Comparison of ENCODE assay signal across 8 mouse cellular contexts in the genomic region with DNA sequence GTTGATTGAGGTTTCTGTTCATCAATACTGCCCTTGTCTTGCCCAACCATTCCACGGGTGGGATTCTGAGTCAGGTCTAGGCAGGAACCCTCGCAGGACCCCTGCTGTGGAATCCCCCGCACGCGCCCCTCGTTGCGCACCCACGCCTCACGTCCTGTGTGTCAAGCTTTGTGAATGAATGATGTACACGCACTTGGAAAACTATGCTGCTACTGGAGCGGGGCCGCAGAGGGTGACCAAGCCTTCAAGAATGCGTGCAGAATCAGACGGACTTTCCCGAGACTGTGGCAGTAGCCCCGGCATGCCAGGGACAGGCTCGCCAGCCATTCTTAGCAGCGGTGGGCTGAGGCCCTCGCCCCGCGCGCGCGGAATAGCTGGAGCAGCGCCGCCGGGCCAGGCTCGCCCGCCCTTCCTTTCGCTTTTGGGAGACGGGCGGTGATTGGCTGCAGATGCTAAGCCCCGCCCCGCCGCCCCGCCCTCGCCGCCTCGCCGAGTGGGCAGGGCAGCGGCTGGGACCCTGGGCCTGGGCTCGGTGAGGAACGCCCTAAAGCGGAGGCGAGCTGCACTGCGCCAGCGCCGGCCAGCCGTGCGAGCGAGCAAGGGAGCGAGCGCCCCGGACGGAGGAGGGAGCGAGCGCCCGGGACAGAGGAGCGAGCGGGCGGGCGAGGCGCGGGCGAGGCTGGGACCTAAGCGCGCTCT. TPM values are rescaled to one million over a fixed set of nuclear protein-coding genes. Genes with fewer than 3 reads are reported as not detected.
DNase-seq lines count a peak whose midpoint lies in the region; ATAC-seq and TF ChIP-seq lines count a peak whose summit lies in the region.

No protein-coding gene starts in this region.

- no peaks in the 10 kb centered on the region; the same call in 1 of the 2 replicates for H3K27me3 ChIP-seq in G1E (ENCODE audit: insufficient read depth, low read length)
- H3K27me3 ChIP-seq in forebrain, embryonic 16.5 days (replicated peaks; ENCODE audit: control insufficient read depth, insufficient read depth, low read length), result peaks cover 48% of the 10 kb centered on the region
- peaks cover 76% of the 10 kb centered on the region for H3K27me3 ChIP-seq in neural tube, embryonic 15.5 days (replicated peaks)

- H3K4me1 ChIP-seq in G1E (ENCODE audit: insufficient read depth, low read depth, low read length), result peaks cover 4% of the 10 kb centered on the region; the same call in 1 of the 2 replicates
- peaks cover 16% of the 10 kb centered on the region for H3K4me1 ChIP-seq in forebrain, embryonic 16.5 days (replicated peaks; ENCODE audit: control insufficient read depth, insufficient read depth, low read length)
- H3K4me1 ChIP-seq in lung, adult 2 months (ENCODE audit: control insufficient read depth, insufficient read depth, low read length), result peaks cover 11% of the 10 kb centered on the region
- H3K4me1 ChIP-seq in neural tube, embryonic 15.5 days, result peaks cover 9% of the 10 kb centered on the region; the same call in 1 of the 2 replicates

- H3K4me3 ChIP-seq in G1E (ENCODE audit: low read depth, low read length), result peak overlapping the region; percentile 46; the same call in 1 of the 2 replicates
- peak overlapping the region; percentile 71 for H3K4me3 ChIP-seq in forebrain, embryonic 16.5 days (replicated peaks; ENCODE audit: low read length)
- H3K4me3 ChIP-seq in layer of hippocampus, adult 2 months, result peak overlapping the region; percentile 85
- peak overlapping the region; percentile 93 for H3K4me3 ChIP-seq in lung, adult 2 months (replicated peaks; ENCODE audit: extremely low read depth, low read depth, low read length)
- peak overlapping the region; percentile 74 for H3K4me3 ChIP-seq in neural tube, embryonic 15.5 days (replicated peaks)

- H3K36me3 ChIP-seq in G1E (replicated peaks), result no peaks in the 10 kb centered on the region
- no peaks in the 10 kb centered on the region for H3K36me3 ChIP-seq in forebrain, embryonic 16.5 days (ENCODE audit: control insufficient read depth, insufficient read depth)
- no peaks in the 10 kb centered on the region for H3K36me3 ChIP-seq in neural tube, embryonic 15.5 days

- no peak for ATAC-seq in G1E (ENCODE audit: extremely low read depth, insufficient number of reproducible peaks, low FRiP score, poor library complexity, severe bottlenecking)
- peak; percentile 96 for ATAC-seq in forebrain, embryonic 16.5 days
- ATAC-seq in neural tube, embryonic 15.5 days (ENCODE audit: low FRiP score), result peak; percentile 95

- H3K4me2 ChIP-seq in forebrain, embryonic 16.5 days (ENCODE audit: low read length), result peak overlapping the region; percentile 68
- H3K4me2 ChIP-seq in neural tube, embryonic 15.5 days, result peak overlapping the region; percentile 95

- H3K27ac ChIP-seq in forebrain, embryonic 16.5 days (ENCODE audit: low read length), result no peak overlapping the region
- H3K27ac ChIP-seq in layer of hippocampus, adult 2 months, result peak overlapping the region; percentile 86
- H3K27ac ChIP-seq in neural tube, embryonic 15.5 days (replicated peaks), result peak overlapping the region; percentile 69

- H3K9ac ChIP-seq in forebrain, embryonic 16.5 days (replicated peaks; ENCODE audit: low read depth, low read length), result peak overlapping the region; percentile 64
- H3K9ac ChIP-seq in neural tube, embryonic 15.5 days (replicated peaks), result peak overlapping the region; percentile 58

- TF ChIP-seq CTCF in G1E (IDR thresholded peaks at IDR 0.05; ENCODE audit: low read depth, low read length), result no peak
- TF ChIP-seq CTCF in layer of hippocampus, adult 2 months (conservative IDR thresholded peaks at IDR 0.05), result peak; percentile 30; the same call in 1 of the 2 replicates
- TF ChIP-seq CTCF in lung, adult 2 months (IDR thresholded peaks at IDR 0.05; ENCODE audit: insufficient read depth, low read length), result no peak

- WGBS in forebrain, embryonic 16.5 days, result under 1% methylated on average over 66 of the region's 67 CpGs
- WGBS in lung, adult 2 months, result under 1% methylated on average over 66 of the region's 67 CpGs
- under 1% methylated on average over 62 of the region's 67 CpGs for WGBS in neural tube, embryonic 15.5 days

- peak; percentile 87 for TF ChIP-seq POLR2A in lung, adult 2 months (IDR thresholded peaks at IDR 0.05; ENCODE audit: borderline replicate concordance, extremely low read depth, low read depth, low read length)

- intact Hi-C loops in heart, postnatal 36 days (cut with DNase I), result loop anchor here (1.0 to 2.0 kb wide), 4 partner anchors 19 to 245 kb away; no protein-coding TSS in a partner anchor

- H3K9me3 ChIP-seq in G1E (replicated peaks), result peaks cover 10% of the 10 kb centered on the region
- no peaks in the 10 kb centered on the region for H3K9me3 ChIP-seq in forebrain, embryonic 16.5 days (ENCODE audit: control insufficient read depth, low read length)
- no peaks in the 10 kb centered on the region for H3K9me3 ChIP-seq in neural tube, embryonic 15.5 days (replicated peaks)

- DNase-seq in G1E (ENCODE audit: low spot score), result no peak
- DNase-seq in cerebellum, adult 18-20 months, result peak; percentile 72 to 83
- peak; percentile 98 to 99 for DNase-seq in heart, postnatal 36 days
- peak; percentile 86 to 89 for DNase-seq in layer of hippocampus, adult 2 months (ENCODE audit: low spot score in 2 of 2)
- DNase-seq in lung, adult 2 months, result peak; percentile 98
- peak; percentile 93 for DNase-seq in testis, postnatal 14 days (ENCODE audit: low spot score)

RNA-seq across cellular contexts. Expression of gene Ets1, which starts 59.6 kb away (rescaled TPM):
- total RNA-seq in G1E (2014; fragmentation: Nextera tagmentation) (not detected in 2 replicates), G1E (2017) (0.05 and 0.17 TPM in 2 replicates)
- not detected in 2 replicates for polyA plus RNA-seq in G1E (2012)
- 21.3 and 26.2 TPM in 2 replicates for polyA plus RNA-seq in forebrain, embryonic 16.5 days (2015; fragmentation: Nextera tagmentation; extraction: Ambion mirVana)
- 10 to 100 TPM; 53.5 to 65.4 TPM for total RNA-seq in heart, postnatal 36 days (2021)
- total RNA-seq in layer of hippocampus, adult 2 months (2021), result 10 to 100 TPM in 1 of 2 experiments, 1 to 10 TPM in 1; 9.9 to 12.2 TPM
- polyA plus RNA-seq in lung, adult 2 months (2012; rRNA removed), result 57.3 and 67.2 TPM in 2 replicates
- 17.6 and 34.5 TPM in 2 replicates for polyA plus RNA-seq in neural tube, embryonic 15.5 days (2015; fragmentation: Nextera tagmentation; extraction: Ambion mirVana)

Comparison
In these comparisons a context has a peak if more than half of its experiments do, and no peak if none do; other contexts are left out.
1. RNA of gene Ets1, which starts 59.6 kb away (polyA plus RNA-seq): 57.3 to 67.2 TPM in lung, adult 2 months, 21.3 to 26.2 TPM in forebrain, embryonic 16.5 days and 17.6 to 34.5 TPM in neural tube, embryonic 15.5 days; not detected in G1E; every median in the first group is over 10 times any median in the second.
2. Peak in every context shown above with its lines, with median percentiles within 50 percentile points of each other: H3K4me3 ChIP-seq.